Mouse (Mus musculus): ENCODE measurements around the gene Smim7. TPM values are rescaled to one million over a fixed set of nuclear protein-coding genes. Genes with fewer than 3 reads are reported as not detected.

The Smim7 gene
- polyA plus RNA-seq, 1 experiment from 2014 or later, result 101 TPM

DNA sequence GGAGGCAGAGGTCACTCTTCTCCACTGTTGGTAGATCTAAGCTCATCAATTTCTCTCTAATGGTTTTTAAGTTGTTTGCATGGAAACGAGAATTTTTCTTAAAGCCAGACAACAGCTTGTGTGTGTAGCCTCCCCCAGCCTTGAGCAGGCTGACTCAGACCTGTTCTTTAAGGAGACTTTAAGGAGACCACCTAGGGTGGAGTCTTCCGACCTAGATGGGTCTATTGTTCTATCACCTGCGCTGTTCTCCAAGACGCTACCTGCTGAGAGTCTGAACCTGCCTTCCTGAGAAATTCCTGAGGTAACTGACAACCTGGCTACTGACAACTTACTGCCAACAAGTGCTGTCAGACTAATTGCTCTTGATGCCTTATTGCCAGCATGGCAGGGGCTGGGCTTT lies 15.1 kb downstream of the Smim7 start:
- no peak for ATAC-seq (replicated peaks; ENCODE audit: insufficient number of reproducible peaks, low FRiP score, low TSS enrichment)
- 49% methylated on average over 4 of the region's 4 CpGs for WGBS (ENCODE audit: insufficient replicate concordance)

DNA sequence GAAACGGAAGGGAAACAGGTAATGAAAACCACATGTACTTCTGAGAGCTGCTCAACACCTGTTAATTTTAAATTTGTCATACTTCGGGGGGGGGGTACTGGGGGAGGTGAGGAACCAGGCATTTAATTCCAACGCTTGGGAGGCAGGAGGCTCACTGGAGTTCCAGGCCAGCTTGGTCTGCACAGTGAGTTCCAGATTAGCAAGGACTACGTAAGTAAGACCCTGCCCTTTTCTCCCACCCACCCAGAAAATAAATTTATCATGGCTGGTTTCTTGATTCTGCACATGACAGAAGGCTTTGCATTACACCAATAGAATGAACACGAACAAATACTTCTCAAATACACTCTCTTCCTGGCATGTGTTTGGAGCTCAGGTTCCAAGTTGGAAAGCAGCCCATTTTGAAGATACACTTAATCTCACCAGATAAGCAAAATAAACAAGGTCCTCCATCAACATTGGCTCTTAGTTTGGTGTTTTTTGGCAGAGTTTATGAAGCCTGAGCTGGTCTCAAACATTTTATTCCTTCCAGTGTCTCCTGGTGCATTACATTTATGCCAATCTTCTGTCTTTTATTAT lies 21.5 kb downstream of the Smim7 start:
- Histone ChIP-seq H3K27ac (ENCODE audit: low read depth, low read length) (peak overlapping the region; percentile 89), H3K27me3 (ENCODE audit: control insufficient read depth, insufficient read depth, low read length) (no peaks in the 10 kb centered on the region), H3K4me3 (ENCODE audit: low read depth, low read length) (peak overlapping the region; percentile 88), H3K9ac (ENCODE audit: low read depth, low read length) (peak overlapping the region; percentile 71), H3K9me3 (replicated peaks; ENCODE audit: control insufficient read depth, low read length) (no peaks in the 10 kb centered on the region), H3K4me2 (peak overlapping the region; percentile 85), H3K4me1 (ENCODE audit: control insufficient read depth, insufficient read depth, low read length) (peaks cover 13% of the 10 kb centered on the region), H3K36me3 (ENCODE audit: control insufficient read depth, insufficient read depth, low read length) (peaks cover 4% of the 10 kb centered on the region)
- ATAC-seq (replicated peaks; ENCODE audit: insufficient number of reproducible peaks, low FRiP score, low TSS enrichment), result no peak
- WGBS (ENCODE audit: insufficient replicate concordance), result 6% methylated on average over 5 of the region's 5 CpGs

More for the DNA sequence above, 15.1 kb downstream of the Smim7 start:
- Histone ChIP-seq H3K36me3 (ENCODE audit: control insufficient read depth, insufficient read depth, low read length) (peaks cover 15% of the 10 kb centered on the region), H3K4me3 (ENCODE audit: low read depth, low read length) (no peak overlapping the region), H3K9me3 (replicated peaks; ENCODE audit: control insufficient read depth, low read length) (no peaks in the 10 kb centered on the region), H3K27ac (ENCODE audit: low read depth, low read length) (no peak overlapping the region), H3K4me2 (no peak overlapping the region), H3K4me1 (ENCODE audit: control insufficient read depth, insufficient read depth, low read length) (no peaks in the 10 kb centered on the region), H3K27me3 (ENCODE audit: control insufficient read depth, insufficient read depth, low read length) (no peaks in the 10 kb centered on the region), H3K9ac (ENCODE audit: low read depth, low read length) (no peak overlapping the region)

DNA sequence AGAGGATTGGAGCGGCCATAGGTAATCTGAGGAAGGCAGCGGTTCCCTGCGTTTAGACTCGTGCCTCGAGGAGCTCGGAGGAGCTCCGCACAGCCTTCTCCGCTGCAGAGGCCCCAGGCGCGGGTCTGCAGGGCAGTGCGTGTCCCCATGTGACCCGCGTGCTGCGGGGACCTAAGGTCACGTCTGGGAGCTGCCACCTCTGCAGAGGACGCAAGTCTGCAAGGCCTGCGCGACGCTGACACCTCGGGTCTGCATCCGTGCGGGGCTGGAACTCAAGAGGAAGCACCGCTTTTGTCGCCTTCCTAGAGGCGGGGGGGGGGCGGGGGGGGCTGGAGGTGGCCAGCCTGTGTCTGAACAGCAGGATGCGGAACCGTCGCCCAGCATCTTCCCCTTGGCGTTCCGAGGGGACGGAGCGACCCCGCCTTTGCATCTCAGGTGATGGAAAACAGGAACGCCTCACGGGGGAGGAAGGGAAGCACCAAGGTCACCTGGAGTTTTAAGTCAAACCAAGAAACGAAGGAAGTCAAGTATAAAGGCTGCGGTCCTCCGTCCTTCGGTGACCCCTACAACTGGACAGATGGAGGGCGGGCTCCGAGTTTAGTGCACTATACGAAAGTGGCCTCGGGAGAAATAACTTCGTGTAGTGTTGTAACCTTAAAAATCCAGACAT lies 22.1 kb downstream of the Smim7 start:
- H3K4me3 ChIP-seq (ENCODE audit: low read depth, low read length), result peak overlapping the region; percentile 88
- H3K27ac ChIP-seq (ENCODE audit: low read depth, low read length), result peak overlapping the region; percentile 89
- peaks cover 13% of the 10 kb centered on the region for H3K4me1 ChIP-seq (ENCODE audit: control insufficient read depth, insufficient read depth, low read length)
- peak overlapping the region; percentile 71 for H3K9ac ChIP-seq (ENCODE audit: low read depth, low read length)
- H3K9me3 ChIP-seq (replicated peaks; ENCODE audit: control insufficient read depth, low read length), result no peaks in the 10 kb centered on the region
- peak overlapping the region; percentile 85 for H3K4me2 ChIP-seq
- no peaks in the 10 kb centered on the region for H3K27me3 ChIP-seq (ENCODE audit: control insufficient read depth, insufficient read depth, low read length)
- under 1% methylated on average over 45 of the region's 45 CpGs for WGBS (ENCODE audit: insufficient replicate concordance)
- H3K36me3 ChIP-seq (ENCODE audit: control insufficient read depth, insufficient read depth, low read length), result peaks cover 4% of the 10 kb centered on the region
- ATAC-seq (replicated peaks; ENCODE audit: insufficient number of reproducible peaks, low FRiP score, low TSS enrichment), result peak; percentile 67; the same call in 1 of the 2 replicates

DNA sequence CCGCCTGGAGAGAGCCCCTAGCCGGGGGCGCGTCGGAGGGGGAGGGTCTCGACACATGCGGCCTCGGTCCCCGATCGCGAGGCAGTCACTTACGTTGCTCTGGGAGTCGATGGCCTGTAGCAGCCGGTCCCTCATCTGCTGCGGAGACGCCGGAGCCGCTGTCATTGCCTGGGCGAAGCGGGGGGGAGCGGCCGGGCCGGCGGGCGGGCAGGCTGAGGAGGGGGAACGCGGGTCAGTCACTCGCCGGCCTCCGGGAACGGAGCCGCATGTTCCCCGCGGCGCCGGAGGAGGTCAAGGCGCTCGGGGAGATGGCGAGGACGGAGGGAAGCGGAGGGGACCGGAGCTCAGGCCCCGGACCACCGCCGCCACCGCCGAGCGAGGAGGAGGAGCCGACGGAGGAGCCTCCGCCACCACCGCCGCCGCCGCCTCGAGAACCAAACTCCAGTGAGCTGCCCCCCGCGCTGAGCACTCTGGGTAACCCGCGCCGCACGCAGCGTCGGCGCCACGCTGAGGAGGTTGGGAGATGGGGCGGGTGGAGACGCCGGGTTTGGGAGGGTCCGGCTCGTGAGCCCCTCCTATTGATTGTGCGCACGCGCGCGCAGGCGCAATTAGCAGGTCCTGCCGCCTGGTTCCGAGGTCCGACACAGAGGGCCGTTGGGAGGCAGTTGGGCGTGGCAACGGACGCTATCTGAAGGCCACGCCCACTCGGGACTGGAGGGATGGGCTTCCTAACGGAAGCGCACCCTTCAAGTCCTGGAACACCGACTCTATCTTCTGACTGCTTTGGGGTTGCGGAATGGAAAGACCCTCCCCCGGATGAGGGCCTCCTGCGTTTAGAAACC lies 22.9 kb downstream of the Smim7 start, which contains the start of gene Med26:
Med26 (minus strand) TSS at position 469 of the 842 bp plus-strand sequence.
- Histone ChIP-seq H3K4me3 (ENCODE audit: low read depth, low read length) (peak within 1 kb of the TSS; percentile 88), H3K4me2 (peak within 1 kb of the TSS; percentile 85), H3K4me1 (ENCODE audit: control insufficient read depth, insufficient read depth, low read length) (peaks cover 13% of the 10 kb centered on the region), H3K36me3 (ENCODE audit: control insufficient read depth, insufficient read depth, low read length) (no peaks in the 10 kb centered on the region), H3K27ac (ENCODE audit: low read depth, low read length) (peak within 1 kb of the TSS; percentile 89), H3K9me3 (replicated peaks; ENCODE audit: control insufficient read depth, low read length) (no peaks in the 10 kb centered on the region), H3K27me3 (ENCODE audit: control insufficient read depth, insufficient read depth, low read length) (no peaks in the 10 kb centered on the region), H3K9ac (ENCODE audit: low read depth, low read length) (peak within 1 kb of the TSS; percentile 91)
- 0% methylated on average over 68 of the region's 92 CpGs for WGBS (ENCODE audit: insufficient replicate concordance)
- peak; percentile 95 for ATAC-seq (replicated peaks; ENCODE audit: insufficient number of reproducible peaks, low FRiP score, low TSS enrichment)

DNA sequence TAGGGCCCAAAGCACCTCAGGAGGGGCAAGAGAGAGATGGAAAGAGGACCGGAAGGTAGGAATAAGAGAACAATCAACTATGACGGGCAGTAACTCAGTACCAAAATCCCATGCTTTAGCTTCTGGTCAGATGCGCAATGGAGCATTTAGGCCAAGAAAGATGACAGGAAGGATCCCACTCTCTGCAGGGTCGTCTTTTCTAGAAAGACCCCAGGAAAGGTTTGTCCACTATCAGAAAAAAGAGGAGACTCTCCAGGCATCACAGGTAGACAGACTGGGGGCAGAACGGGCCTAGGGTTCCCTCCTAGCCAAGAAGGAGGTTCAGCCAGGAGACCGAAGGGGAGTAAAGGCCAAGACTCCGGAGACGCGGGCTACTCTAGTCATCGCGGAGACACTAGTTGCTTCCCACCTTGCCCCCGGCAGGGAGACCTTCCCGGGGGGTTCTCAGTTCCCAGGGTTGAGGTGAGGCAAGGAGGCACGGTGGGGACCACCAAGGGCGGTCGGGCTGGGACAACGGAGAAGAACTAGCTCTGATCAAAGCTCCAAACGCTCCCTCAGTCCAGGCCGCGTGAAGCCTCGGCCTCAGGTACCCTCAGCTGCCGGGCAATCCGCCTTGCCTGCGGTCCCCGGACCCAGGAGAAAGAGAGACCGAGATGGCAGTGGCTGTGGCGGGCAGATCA lies 23.6 kb downstream of the Smim7 start:
- peak overlapping the region; percentile 62 for H3K27ac ChIP-seq (ENCODE audit: low read depth, low read length)
- H3K4me3 ChIP-seq (ENCODE audit: low read depth, low read length), result peak overlapping the region; percentile 88
- no peaks in the 10 kb centered on the region for H3K27me3 ChIP-seq (ENCODE audit: control insufficient read depth, insufficient read depth, low read length)
- H3K36me3 ChIP-seq (ENCODE audit: control insufficient read depth, insufficient read depth, low read length), result no peaks in the 10 kb centered on the region; the same call in 1 of the 2 replicates
- H3K4me1 ChIP-seq (ENCODE audit: control insufficient read depth, insufficient read depth, low read length), result peaks cover 13% of the 10 kb centered on the region
- 3% methylated on average over 27 of the region's 27 CpGs for WGBS (ENCODE audit: insufficient replicate concordance)
- H3K4me2 ChIP-seq, result peak overlapping the region; percentile 68
- peak overlapping the region; percentile 91 for H3K9ac ChIP-seq (ENCODE audit: low read depth, low read length)
- H3K9me3 ChIP-seq (replicated peaks; ENCODE audit: control insufficient read depth, low read length), result no peaks in the 10 kb centered on the region
- ATAC-seq (replicated peaks; ENCODE audit: insufficient number of reproducible peaks, low FRiP score, low TSS enrichment), result no peak

DNA sequence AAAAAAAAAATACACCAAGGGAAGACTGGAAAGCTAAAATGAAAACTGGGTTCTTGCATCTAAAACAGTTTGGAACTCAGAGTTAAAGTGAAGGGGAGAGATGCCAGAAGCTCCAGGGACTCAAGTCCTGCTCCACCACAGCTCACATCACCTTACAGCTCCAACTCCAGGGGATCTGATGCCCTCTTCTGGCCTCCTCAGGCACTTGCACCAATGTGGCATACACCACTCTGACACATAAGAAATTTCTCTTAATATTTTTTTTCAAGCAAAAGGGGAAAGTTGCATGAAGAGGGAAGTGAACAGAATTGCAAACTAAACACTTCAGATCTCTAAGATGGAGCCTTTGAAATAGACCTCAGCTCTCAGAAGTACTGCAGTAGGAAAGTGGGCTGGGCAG lies 31.7 kb downstream of the Smim7 start:
- Histone ChIP-seq H3K4me2 (no peak overlapping the region), H3K36me3 (ENCODE audit: control insufficient read depth, insufficient read depth, low read length) (no peaks in the 10 kb centered on the region; the same call in 1 of the 2 replicates), H3K9ac (ENCODE audit: low read depth, low read length) (no peak overlapping the region), H3K27me3 (ENCODE audit: control insufficient read depth, insufficient read depth, low read length) (no peaks in the 10 kb centered on the region), H3K4me1 (ENCODE audit: control insufficient read depth, insufficient read depth, low read length) (no peaks in the 10 kb centered on the region), H3K4me3 (ENCODE audit: low read depth, low read length) (no peak overlapping the region), H3K27ac (ENCODE audit: low read depth, low read length) (no peak overlapping the region), H3K9me3 (replicated peaks; ENCODE audit: control insufficient read depth, low read length) (no peaks in the 10 kb centered on the region)
- no peak for ATAC-seq (replicated peaks; ENCODE audit: insufficient number of reproducible peaks, low FRiP score, low TSS enrichment)

GRCm38 (mm10) chr8:72534888-72535287 lies 36.0 kb downstream of the Smim7 start:
- Histone ChIP-seq H3K27me3 (ENCODE audit: control insufficient read depth, insufficient read depth, low read length) (no peaks in the 10 kb centered on the region), H3K4me2 (no peak overlapping the region), H3K36me3 (ENCODE audit: control insufficient read depth, insufficient read depth, low read length) (no peaks in the 10 kb centered on the region), H3K27ac (ENCODE audit: low read depth, low read length) (no peak overlapping the region), H3K4me1 (ENCODE audit: control insufficient read depth, insufficient read depth, low read length) (no peaks in the 10 kb centered on the region), H3K9ac (ENCODE audit: low read depth, low read length) (no peak overlapping the region), H3K4me3 (ENCODE audit: low read depth, low read length) (no peak overlapping the region), H3K9me3 (replicated peaks; ENCODE audit: control insufficient read depth, low read length) (no peaks in the 10 kb centered on the region)
- 87% methylated on average over 3 of the region's 3 CpGs for WGBS (ENCODE audit: insufficient replicate concordance)
- no peak for ATAC-seq (replicated peaks; ENCODE audit: insufficient number of reproducible peaks, low FRiP score, low TSS enrichment)

DNA sequence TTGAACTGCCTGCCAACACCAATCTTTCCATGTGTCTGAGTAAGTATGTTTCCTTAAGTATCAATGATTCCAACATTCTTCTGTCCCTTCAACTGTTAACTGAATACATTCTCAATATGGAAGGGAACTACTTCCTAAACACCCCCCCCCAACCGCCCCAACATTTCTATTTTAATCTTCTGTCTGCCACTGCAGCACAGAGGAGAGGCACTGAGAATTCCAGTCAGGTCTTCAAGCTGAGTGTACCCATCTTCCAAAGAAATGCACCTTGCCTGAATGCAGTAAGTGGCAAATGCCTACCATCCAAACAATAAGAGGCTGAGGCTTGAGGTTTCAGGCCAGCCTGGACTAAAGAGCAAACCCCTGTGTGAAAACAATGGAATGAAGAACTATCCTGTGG lies 38.8 kb downstream of the Smim7 start:
- no peak overlapping the region for H3K4me3 ChIP-seq (ENCODE audit: low read depth, low read length)
- H3K36me3 ChIP-seq (ENCODE audit: control insufficient read depth, insufficient read depth, low read length), result no peaks in the 10 kb centered on the region
- H3K4me2 ChIP-seq, result no peak overlapping the region
- ATAC-seq (replicated peaks; ENCODE audit: insufficient number of reproducible peaks, low FRiP score, low TSS enrichment), result no peak
- H3K9me3 ChIP-seq (replicated peaks; ENCODE audit: control insufficient read depth, low read length), result no peaks in the 10 kb centered on the region
- H3K9ac ChIP-seq (ENCODE audit: low read depth, low read length), result no peak overlapping the region
- WGBS (ENCODE audit: insufficient replicate concordance), result 81% methylated on average over 1 of the region's 1 CpGs
- H3K4me1 ChIP-seq (ENCODE audit: control insufficient read depth, insufficient read depth, low read length), result no peaks in the 10 kb centered on the region
- no peaks in the 10 kb centered on the region for H3K27me3 ChIP-seq (ENCODE audit: control insufficient read depth, insufficient read depth, low read length)
- no peak overlapping the region for H3K27ac ChIP-seq (ENCODE audit: low read depth, low read length)
